Mouse (Mus musculus) heart, postnatal 0 days (tissue): ENCODE measurements around the gene Txndc8.

Source experiments
- CTCF ChIP-seq: IDR thresholded peaks from 2 replicates; pipeline ENCODE4 v1.5.1; 2016; ENCODE audit warnings: antibody characterized with exemption, control low read depth, low read depth
- EP300 ChIP-seq: IDR thresholded peaks from 2 replicates; pipeline ENCODE4 v1.6.1; 2016; ENCODE audit warnings: antibody characterized with exemption, low read depth

DNA sequence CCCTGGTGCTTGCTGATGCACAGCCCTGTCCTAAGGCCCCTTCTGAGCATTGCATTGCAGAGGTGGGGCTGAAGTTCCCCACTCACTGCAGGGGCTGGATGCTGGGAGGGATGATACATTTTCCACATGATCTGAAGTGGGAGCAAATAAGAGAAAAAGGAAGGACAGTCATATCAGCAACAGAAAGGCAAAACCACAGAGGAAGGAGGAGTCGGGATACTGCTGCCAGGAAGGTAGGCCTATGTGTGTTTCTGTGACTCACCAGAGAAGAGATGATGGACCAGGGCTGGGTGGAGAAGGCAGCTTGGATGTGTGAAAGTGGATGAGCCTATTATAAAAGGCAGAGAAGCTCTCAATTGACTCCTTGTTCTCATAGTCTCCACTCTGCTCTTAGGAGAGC is 23.8 kb upstream of the Txndc8 start:
- TF ChIP-seq CTCF = no peak
- no peak for TF ChIP-seq EP300
